Mouse (Mus musculus) forebrain, embryonic 11.5 days (tissue): Measurements from ENCODE around the gene Pla2g1b. TPM values are rescaled to one million over a fixed set of nuclear protein-coding genes. Genes with fewer than 3 reads are reported as not detected.
A peak's percentile ranks its signal among the peaks of the same experiment; 100 is the strongest.

Source experiments
- ATAC-seq: fragments of 200-750 bp; cut with Nextera tagmentation; replicated peaks from 2 replicates; pipeline ENCODE4 v1.8.0; 2017; ENCODE audit warnings: moderate TSS enrichment; ENCODE audit not compliant: low FRiP score
- DNase-seq: peaks from one replicate; pipeline ENCODE4 v3.0.0-alpha.2; 2017; ENCODE audit warnings: low spot score
- H3K27ac ChIP-seq: fragments of 300-500 bp; sonication (generic); 2 replicates; pipeline ENCODE4 v1.5.1; 2014; ENCODE audit warnings: low read depth, low read length
- H3K27me3 ChIP-seq: fragments of 300-500 bp; sonication (generic); 2 replicates; pipeline ENCODE4 v1.6.1; 2014; ENCODE audit warnings: mild to moderate bottlenecking, low read length, mixed read lengths; ENCODE audit not compliant: control insufficient read depth, insufficient read depth
- H3K36me3 ChIP-seq: fragments of 300-500 bp; sonication (generic); 2 replicates; pipeline ENCODE4 v1.6.1; 2014; ENCODE audit warnings: mild to moderate bottlenecking, low read length, moderate library complexity, mixed read lengths; ENCODE audit not compliant: control insufficient read depth, insufficient read depth
- H3K4me1 ChIP-seq: fragments of 300-500 bp; sonication (generic); replicated peaks from 2 replicates; pipeline ENCODE4 v1.6.1; 2014; ENCODE audit warnings: low read length, mixed read lengths; ENCODE audit not compliant: control insufficient read depth, insufficient read depth
- H3K4me2 ChIP-seq: fragments of 300-500 bp; sonication (generic); 2 replicates; pipeline ENCODE4 v1.6.1; 2014; ENCODE audit warnings: low read depth, mild to moderate bottlenecking, low read length, moderate library complexity, mixed read lengths; ENCODE audit not compliant: severe bottlenecking
- H3K4me3 ChIP-seq: fragments of 300-500 bp; sonication (generic); 2 replicates; pipeline ENCODE4 v1.5.1; 2014; ENCODE audit warnings: low read depth, low read length
- H3K9ac ChIP-seq: fragments of 300-500 bp; sonication (generic); 2 replicates; pipeline ENCODE4 v1.6.1; 2014; ENCODE audit warnings: low read length
- H3K9me3 ChIP-seq: fragments of 300-500 bp; sonication (generic); 2 replicates; pipeline ENCODE4 v1.6.1; 2016; ENCODE audit warnings: low read length, mixed read lengths; ENCODE audit not compliant: control insufficient read depth
- WGBS: fragments of 180-500 bp; shearing (Covaris S2); extraction: QIAGEN DNeasy Blood & Tissue Kit; methylation state at CpG from one replicate; pipeline ENCODE4 v1.1.7; 2014; 5-methylcytosine and 5-hydroxymethylcytosine counted together
- polyA plus RNA-seq: library from polyadenylated mRNA; unstranded; fragments of >200 nt; fragmentation: Nextera tagmentation; extraction: Ambion mirVana; gene quantifications from 2 replicates; pipeline ENCODE4 v1.2.1, GENCODE M21; 2014

Pla2g1b gene
- polyA plus RNA-seq, 1 experiment from 2014 or later: not detected

DNA sequence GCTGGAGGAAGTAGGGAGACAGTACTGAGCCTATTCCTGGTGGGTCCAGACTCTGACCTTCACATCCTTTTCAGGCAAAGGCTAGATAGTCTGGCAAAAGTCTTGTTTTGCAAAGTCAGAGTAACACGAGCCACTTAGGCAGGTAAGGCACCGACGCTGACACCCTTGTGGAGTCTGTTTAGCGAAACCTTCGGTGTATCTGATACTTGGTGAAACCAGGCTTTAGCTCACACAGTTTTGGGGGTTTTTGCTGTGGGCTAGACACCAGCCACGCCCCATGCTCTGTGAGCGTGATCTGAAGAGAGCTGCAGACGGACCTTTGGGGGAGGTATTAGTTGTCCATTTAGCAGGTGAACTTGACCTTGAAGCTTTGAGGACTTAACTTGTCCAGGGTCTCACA is 32.9 kb upstream of the Pla2g1b start:
- peak overlapping the region; percentile 100 for H3K9ac ChIP-seq
- no peaks in the 10 kb centered on the region for H3K27me3 ChIP-seq
- WGBS: 63% methylated on average over 8 of the region's 8 CpGs
- H3K4me2 ChIP-seq: peak overlapping the region; percentile 89
- peaks cover 60% of the 10 kb centered on the region for H3K4me1 ChIP-seq
- DNase-seq: no peak
- peak overlapping the region; percentile 100 for H3K4me3 ChIP-seq
- peaks cover 7% of the 10 kb centered on the region; the same call in 1 of the 2 replicates for H3K36me3 ChIP-seq
- H3K9me3 ChIP-seq: no peaks in the 10 kb centered on the region
- H3K27ac ChIP-seq: peak overlapping the region; percentile 100
- no peak for ATAC-seq

DNA sequence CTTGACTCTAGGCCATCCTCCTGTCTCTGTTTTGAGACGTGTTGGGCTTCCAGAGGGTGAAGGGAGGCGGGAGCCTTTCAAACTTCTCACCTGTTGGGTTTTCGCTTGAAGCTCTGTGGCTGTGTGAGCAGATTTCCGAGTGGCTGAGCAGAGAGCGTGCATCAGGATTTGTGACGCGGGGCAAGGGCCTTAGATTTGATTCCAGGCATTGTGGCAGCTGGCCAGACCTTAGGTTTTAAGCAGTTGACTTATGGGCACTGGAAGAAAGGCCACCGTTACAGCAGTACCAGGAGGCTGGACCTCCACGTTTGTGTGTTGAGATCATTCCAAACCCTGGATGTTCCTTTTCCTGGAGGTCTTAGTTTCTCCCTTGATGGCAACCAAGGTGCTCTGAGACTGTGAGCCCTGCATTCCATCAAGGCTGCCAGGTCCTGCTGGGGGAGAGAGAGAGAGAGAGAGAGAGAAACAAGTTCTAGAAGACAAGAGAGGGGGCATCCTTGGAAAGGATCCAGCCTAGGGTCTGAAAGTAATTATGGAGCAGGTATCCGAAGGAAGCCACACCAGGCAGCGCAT is 31.7 kb upstream of the Pla2g1b start:
- DNase-seq: peak; percentile 56
- 18% methylated on average over 11 of the region's 11 CpGs for WGBS

DNA sequence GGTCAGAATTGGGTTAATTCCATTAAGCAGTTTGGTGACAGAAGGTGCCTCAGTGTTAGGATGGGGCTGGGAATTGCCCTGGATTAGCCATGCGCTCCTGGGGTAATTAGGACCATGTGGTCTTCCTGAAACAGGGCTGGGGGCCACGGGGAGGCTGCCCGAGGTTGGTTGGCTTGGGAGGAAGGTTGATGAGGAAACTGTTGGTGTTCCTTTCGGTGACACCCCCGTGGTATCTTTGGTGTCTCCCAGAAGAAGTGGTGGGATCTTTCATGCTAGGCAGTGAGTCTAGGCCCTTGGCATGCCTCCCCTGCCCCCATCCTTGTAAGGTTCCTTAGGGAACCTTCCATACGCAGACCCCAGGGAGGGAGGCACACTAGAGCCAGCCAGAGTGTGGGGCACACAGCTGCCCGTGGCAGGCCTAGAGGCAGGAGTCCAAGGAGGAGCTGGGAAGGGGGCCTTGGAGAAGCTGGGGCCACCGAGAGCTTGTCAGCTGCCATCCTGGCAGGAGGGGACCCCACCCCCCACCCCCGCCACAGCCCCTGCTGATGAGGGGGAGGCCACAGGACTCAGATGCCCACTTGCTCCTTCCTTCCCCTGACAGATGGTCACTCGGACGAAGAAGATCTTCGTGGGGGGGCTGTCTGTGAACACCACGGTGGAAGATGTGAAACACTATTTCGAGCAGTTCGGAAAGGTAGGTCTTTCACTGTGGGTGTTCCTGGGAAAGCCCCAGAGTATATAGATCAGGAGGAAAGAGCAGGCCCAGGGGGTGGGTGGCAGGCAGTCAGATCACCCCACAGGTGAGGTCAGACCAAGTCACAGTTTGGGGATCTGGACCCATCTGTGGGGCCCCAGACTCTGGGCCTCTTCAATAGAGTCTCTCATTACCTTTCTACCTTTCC is 31.0 kb upstream of the Pla2g1b start:
- DNase-seq: peak; percentile 71
- Histone ChIP-seq H3K36me3 (peaks cover 19% of the 10 kb centered on the region), H3K9ac (peak overlapping the region; percentile 100), H3K4me2 (peak overlapping the region; percentile 89), H3K4me3 (peak overlapping the region; percentile 100), H3K27ac (peak overlapping the region; percentile 100), H3K27me3 (no peaks in the 10 kb centered on the region), H3K9me3 (no peaks in the 10 kb centered on the region), H3K4me1 (peaks cover 75% of the 10 kb centered on the region)
- 11% methylated on average over 15 of the region's 15 CpGs for WGBS
- ATAC-seq: no peak

More for the DNA sequence above, 31.7 kb upstream of the Pla2g1b start:
- H3K4me1 ChIP-seq: peaks cover 67% of the 10 kb centered on the region
- peak overlapping the region; percentile 100 for H3K27ac ChIP-seq
- H3K36me3 ChIP-seq: peaks cover 15% of the 10 kb centered on the region; the same call in 1 of the 2 replicates
- peak overlapping the region; percentile 89 for H3K4me2 ChIP-seq
- H3K4me3 ChIP-seq: peak overlapping the region; percentile 100
- H3K27me3 ChIP-seq: no peaks in the 10 kb centered on the region
- H3K9ac ChIP-seq: peak overlapping the region; percentile 100
- no peaks in the 10 kb centered on the region for H3K9me3 ChIP-seq
- ATAC-seq: no peak

DNA sequence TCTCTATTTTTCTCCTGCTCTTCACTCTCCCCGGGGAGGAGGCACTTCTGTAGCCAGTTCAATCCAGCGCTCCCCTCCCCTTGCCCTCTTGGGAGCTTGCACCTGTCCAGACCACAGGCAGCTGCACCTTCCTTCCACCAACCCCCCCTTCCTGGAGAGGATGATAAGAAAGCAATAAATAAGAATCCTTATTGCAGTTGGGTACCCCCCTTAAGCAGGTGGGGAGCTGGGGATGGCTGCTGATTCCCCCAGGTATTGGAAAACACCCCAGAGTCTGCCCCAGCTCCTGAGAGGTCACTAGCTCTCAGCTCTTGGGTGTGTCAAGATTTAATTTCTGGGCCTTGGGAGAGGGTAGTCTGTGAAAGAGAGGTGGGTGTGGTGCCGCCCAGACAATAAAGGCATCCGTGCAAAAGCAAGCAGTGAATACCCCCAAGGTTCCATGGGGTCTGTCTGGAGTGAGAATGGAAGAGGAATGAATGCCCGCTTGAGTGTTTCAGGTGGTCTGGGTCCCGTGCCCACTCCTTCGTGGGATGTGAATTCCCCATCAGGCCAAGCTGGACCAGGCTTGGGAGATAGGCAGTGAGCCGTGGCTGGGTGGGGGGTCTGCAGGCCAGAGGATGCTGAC is 30.2 kb upstream of the Pla2g1b start:
- peak overlapping the region; percentile 100 for H3K27ac ChIP-seq
- no peaks in the 10 kb centered on the region for H3K9me3 ChIP-seq
- WGBS: 3% methylated on average over 8 of the region's 8 CpGs
- peak; percentile 68 for DNase-seq
- no peaks in the 10 kb centered on the region for H3K27me3 ChIP-seq
- H3K9ac ChIP-seq: peak overlapping the region; percentile 100
- H3K4me1 ChIP-seq: peaks cover 78% of the 10 kb centered on the region
- H3K4me2 ChIP-seq: peak overlapping the region; percentile 89
- peak overlapping the region; percentile 100 for H3K4me3 ChIP-seq
- H3K36me3 ChIP-seq: peaks cover 19% of the 10 kb centered on the region
- no peak for ATAC-seq

DNA sequence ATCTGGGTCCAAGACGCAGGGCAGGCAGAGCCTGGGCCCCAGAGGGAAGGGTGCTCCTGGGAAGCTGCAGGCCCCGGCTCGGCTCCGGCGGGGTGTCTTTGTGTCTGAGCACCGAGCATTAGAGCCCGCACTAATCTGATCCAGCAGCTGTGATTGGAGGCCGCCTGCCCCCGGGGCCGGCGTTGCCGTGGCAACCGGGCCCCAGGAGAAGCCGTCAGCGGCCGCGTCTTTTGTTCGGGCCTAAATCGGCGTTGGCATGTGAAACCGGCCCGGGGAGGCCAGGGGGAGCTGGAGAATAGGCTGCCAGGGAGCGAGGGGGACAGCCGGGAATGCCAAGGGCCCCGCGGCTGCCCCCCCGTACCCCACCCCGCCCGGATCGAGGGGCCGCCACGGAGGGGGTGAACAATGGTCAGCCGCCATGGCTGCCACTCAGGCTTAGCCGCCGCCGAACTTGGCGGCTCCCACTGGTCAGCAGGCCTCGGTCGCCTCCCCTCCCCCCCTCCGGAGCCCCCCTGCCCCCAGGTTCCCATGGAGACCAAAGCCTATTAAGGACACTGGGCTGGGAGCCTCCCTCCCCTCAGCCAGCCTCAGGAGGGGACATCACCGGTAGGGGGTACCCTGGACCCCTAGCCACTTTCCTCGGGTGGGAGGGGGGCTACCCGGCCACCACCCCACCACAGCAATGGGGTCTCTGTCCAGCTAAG is 29.5 kb upstream of the Pla2g1b start:
- peaks cover 82% of the 10 kb centered on the region for H3K4me1 ChIP-seq
- no peaks in the 10 kb centered on the region for H3K27me3 ChIP-seq
- H3K9ac ChIP-seq: peak overlapping the region; percentile 100
- H3K9me3 ChIP-seq: no peaks in the 10 kb centered on the region
- H3K4me2 ChIP-seq: peak overlapping the region; percentile 89
- WGBS: under 1% methylated on average over 39 of the region's 43 CpGs
- peaks cover 19% of the 10 kb centered on the region for H3K36me3 ChIP-seq
- peak overlapping the region; percentile 100 for H3K4me3 ChIP-seq
- ATAC-seq (peak; percentile 92), DNase-seq (peak; percentile 99)
- peak overlapping the region; percentile 100 for H3K27ac ChIP-seq

DNA sequence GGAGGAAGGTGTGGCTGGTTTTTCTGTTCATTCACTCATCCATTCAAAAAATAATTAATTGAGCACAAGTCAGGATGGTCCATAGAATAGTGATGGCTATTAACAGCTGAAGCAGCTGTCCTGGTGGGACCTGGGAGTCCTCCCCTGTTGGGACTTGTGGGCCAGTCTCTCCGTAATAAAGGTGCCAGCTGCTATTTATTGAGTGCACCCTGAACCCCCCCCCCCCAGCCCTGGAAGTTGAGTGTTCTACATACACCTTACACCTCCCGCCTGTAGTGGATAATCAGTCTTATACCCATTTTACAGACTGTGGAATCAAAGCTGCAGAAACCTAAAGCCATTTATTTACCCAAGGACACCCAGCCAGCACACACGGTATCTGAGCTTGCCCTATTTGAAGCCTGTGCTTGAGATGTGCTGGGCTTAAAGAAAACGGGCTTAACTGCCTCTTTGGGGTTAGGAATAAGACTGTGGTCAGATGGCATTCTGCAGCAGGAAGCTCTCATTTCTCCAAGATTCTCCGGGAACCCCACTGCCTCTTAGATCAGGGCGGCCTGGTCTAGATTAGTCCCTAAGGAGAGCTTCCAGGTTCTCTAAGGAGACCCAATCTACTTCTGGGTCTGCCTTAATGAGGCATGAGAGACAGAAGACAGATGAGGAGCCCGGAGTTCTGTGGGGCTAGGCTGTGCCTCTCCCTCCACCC is 28.7 kb upstream of the Pla2g1b start:
- peak; percentile 4; the same call in 1 of the 2 replicates for ATAC-seq
- 13% methylated on average over 7 of the region's 7 CpGs for WGBS
- Histone ChIP-seq H3K4me3 (peak overlapping the region; percentile 100), H3K9me3 (no peaks in the 10 kb centered on the region), H3K27ac (peak overlapping the region; percentile 100), H3K4me2 (peak overlapping the region; percentile 89), H3K27me3 (no peaks in the 10 kb centered on the region), H3K36me3 (peaks cover 28% of the 10 kb centered on the region), H3K9ac (peak overlapping the region; percentile 100), H3K4me1 (peaks cover 78% of the 10 kb centered on the region)
- peak; percentile 69 for DNase-seq

DNA sequence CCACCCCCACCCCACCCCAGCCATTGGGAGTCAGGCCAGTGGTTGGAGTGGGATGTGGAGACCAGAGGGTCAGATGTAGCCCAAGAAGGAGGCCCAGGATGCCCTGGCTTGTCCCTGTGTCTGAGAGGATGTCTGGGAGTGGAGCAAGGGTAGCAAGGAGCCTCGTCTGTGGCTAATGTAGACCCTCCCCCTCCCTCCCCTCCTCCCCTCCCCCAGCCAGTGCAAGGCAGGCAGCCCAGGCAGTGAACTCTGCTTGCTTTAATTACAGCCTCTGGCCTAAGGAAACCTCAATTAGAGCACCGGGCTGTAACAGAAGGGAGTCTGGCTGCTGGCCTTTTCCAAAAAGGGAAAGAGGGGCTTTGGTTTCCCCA is 28.1 kb upstream of the Pla2g1b start:
- DNase-seq (peak; percentile 88), ATAC-seq (0 out of 2 replicates have a peak, but pooled peaks have one; percentile 14)
- peak overlapping the region; percentile 100 for H3K9ac ChIP-seq
- peak overlapping the region; percentile 100 for H3K4me3 ChIP-seq
- peaks cover 28% of the 10 kb centered on the region for H3K36me3 ChIP-seq
- WGBS: 0% methylated on average over 2 of the region's 2 CpGs
- peak overlapping the region; percentile 89 for H3K4me2 ChIP-seq
- peaks cover 73% of the 10 kb centered on the region for H3K4me1 ChIP-seq
- no peaks in the 10 kb centered on the region for H3K9me3 ChIP-seq
- no peaks in the 10 kb centered on the region for H3K27me3 ChIP-seq
- peak overlapping the region; percentile 100 for H3K27ac ChIP-seq
